Mouse (Mus musculus): ENCODE measurements at regions not wholly inside any gene's neighbourhood (a gene's known extent, or its start where the extent isn't known, plus 50 kb on each side); places are given as distances from the start of the nearest gene placed in this dataset.

- no peak for DNase-seq (ENCODE audit: low spot score)
Observed at GRCm38 (mm10) chr11:44027046-44027445, 126.0 kb upstream of the Adra1b start.

- no peak for DNase-seq (ENCODE audit: low spot score)
Observed at GRCm38 (mm10) chr11:44046083-44046482, 145.1 kb upstream of the Adra1b start.

DNA sequence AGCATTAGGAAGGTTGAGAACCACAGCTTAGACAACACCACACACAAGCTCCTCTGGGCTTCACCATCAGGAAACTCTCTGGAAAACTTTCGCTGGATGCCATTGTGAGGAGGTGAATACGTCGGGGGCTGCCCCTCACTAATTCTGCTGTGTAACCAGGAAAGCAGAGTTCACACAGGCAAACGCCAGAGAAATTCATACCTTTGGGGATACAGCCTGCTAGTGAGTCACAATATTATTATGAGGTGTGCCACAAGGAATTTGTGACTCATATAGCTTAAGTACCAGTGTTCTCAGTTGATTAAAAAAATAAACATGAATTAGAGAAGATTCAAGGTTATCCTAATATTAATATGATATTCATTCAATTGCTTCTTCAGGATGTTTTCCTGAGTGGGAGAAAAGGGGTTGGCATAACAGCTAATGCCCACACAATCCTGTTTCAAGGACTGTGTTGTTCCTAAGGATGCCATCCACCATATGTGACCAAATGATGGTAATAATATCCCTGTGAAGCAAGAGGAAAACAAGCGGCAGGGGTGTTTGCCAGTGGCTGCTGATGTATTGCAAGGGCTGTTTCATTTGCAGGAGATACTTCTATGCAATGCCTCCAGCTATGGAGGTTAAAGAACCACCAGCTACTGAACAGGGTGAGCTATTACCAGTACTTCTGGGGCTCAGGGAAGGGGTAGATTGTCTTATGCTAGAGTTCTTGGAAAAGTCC, 148.4 kb upstream of the Adra1b start:
- DNase-seq (ENCODE audit: low spot score): no peak

DNA sequence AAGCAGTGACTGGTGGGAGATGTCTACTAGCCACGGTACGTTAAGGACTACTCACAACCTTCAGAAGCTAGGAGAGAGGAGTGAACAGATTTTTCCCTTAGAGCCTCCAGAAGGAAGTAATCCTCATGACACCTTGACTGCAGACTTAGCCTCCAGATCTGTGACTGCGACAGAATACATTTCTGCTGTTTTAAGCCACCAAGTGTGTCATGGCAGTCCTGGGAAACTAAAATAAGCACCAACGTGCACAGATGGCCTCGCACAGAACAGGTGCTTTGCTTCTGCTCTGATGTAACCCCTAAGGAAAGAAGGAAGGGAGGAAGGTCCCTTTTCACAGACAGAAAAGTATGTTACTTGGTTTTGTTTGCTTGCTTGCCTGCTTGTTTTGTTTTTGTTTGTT, 151.5 kb upstream of the Adra1b start:
- DNase-seq (ENCODE audit: low spot score): no peak

DNA sequence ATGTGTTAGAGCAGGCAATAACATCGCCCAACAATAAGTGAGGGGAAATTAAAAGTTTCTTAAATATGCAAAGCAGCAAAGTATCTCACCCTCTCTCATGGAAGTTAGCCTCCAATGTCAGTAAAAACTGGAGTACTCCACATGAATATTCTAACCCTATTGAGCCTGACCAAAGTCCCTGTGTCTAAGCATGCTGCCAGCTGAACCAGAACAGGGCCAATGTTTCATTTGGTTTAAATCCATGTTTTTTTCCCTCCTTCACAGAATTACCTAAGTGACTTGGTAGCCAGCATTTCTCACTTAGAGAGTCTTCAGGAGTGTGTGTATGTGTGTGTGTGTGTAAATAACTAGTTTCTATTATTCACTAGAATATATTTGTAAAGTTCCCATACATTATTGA, 161.4 kb upstream of the Adra1b start:
- DNase-seq (ENCODE audit: low spot score): no peak

- no peak for DNase-seq (ENCODE audit: low spot score)
Observed at GRCm38 (mm10) chr11:44066176-44066575, 165.2 kb upstream of the Adra1b start.

DNA sequence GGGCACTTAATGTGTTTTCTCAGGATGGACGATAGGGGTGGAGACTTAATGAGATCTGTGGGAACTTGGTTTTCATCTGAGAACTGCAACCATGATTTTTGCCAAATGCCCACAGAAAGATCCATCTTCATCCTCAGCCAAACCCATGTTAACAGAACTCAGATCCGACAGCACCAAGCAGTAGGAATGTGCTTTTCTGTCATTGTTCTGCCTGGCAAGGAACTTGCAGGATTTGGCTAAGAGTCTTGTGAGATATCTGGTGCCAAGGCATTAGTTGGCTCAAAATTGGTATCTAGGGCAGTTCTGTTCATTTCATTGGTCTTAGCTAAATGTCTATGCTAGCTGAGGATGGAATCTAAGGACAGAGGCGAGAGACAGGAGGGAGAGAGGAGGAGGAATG, 182.7 kb upstream of the Adra1b start:
- DNase-seq (ENCODE audit: low spot score): no peak

GRCm38 (mm10) chr11:44086951-44087350, 185.9 kb upstream of the Adra1b start:
- no peak for DNase-seq (ENCODE audit: low spot score)

- DNase-seq (ENCODE audit: low spot score): no peak
Observed at GRCm38 (mm10) chr11:44089514-44089913, 188.5 kb upstream of the Adra1b start.

DNA sequence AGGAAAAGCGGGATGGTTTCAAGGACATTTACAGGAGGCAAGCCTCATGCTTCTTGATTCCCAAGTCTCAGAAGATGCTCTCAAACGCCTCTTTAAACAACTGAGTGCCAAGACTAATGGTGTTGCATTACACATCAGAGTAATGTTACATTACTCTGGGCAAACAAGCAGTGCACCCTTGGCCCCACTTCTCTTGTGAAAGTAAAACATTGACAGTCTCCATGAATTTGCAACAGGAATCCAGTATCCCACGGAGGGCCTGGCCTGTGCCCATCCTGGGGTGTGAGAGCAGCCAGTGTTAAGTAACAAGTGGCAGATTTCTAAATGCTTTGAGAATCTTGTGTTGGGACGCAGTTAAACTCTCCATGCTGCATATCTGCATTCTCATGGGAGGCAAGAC, 194.3 kb upstream of the Adra1b start:
- no peak for DNase-seq (ENCODE audit: low spot score)

- no peak for DNase-seq (ENCODE audit: low spot score)
Observed at GRCm38 (mm10) chr11:44103188-44103840, 202.3 kb upstream of the Adra1b start.

GRCm38 (mm10) chr11:44103841-44104191, 202.8 kb upstream of the Adra1b start:
- DNase-seq (ENCODE audit: low spot score): no peak

GRCm38 (mm10) chr11:44106231-44106630, 205.2 kb upstream of the Adra1b start:
- DNase-seq (ENCODE audit: low spot score): no peak

DNA sequence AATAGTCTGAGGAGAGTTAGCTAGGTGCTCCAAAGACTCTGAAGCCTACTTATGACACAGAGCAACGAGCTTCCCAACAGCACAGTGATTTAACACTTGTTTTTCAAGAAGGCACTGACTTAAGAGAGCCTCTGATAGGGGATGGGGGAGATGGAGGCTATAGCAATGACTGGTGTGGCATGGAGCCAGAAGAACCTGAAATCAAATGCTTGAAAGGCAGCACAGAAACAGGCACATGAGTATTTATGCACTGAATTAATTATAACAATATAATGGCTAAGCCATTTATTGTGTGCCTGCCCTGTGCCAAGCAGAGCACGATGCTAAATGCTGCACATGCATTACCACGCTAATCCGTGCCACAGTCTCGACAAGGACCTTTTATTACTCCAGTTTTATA, 210.5 kb upstream of the Adra1b start:
- DNase-seq (ENCODE audit: low spot score): no peak

- DNase-seq (ENCODE audit: low spot score): no peak
Observed at GRCm38 (mm10) chr11:44127088-44127487, 226.1 kb upstream of the Adra1b start.

- no peak for DNase-seq (ENCODE audit: low spot score)
Observed at GRCm38 (mm10) chr11:44128481-44128880, 227.5 kb upstream of the Adra1b start.

- DNase-seq (ENCODE audit: low spot score): no peak
Observed at GRCm38 (mm10) chr11:44133244-44133643, 232.2 kb upstream of the Adra1b start.

DNA sequence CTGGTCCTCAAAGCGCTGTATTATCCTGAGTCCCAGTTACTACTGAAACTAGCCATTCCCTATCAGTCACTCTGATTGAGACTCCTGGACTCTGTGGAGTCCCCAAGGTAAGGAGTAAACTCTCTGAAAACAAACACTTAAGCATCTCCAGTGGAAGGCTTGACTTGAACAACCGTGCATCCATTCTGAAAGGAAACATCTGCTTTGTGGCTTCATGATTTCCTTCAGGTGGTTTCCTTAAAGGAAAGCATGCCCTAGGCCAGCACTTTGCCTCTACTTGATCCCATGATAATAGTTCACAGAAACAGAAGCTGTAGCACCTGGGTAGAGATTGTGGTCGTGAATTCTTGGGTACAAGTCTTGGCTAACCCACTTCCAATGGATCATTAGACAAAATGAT, 235.0 kb upstream of the Adra1b start:
- no peak for DNase-seq (ENCODE audit: low spot score)

GRCm38 (mm10) chr11:44142996-44143395, 242.0 kb upstream of the Adra1b start:
- DNase-seq (ENCODE audit: low spot score): no peak

GRCm38 (mm10) chr11:44144477-44144876, 243.5 kb upstream of the Adra1b start:
- DNase-seq (ENCODE audit: low spot score): no peak

GRCm38 (mm10) chr11:44146419-44146818, 245.4 kb upstream of the Adra1b start:
- no peak for DNase-seq (ENCODE audit: low spot score)

- no peak for DNase-seq (ENCODE audit: low spot score)
Observed at GRCm38 (mm10) chr11:44153576-44153975, 246.3 kb upstream of the Il12b start.

DNA sequence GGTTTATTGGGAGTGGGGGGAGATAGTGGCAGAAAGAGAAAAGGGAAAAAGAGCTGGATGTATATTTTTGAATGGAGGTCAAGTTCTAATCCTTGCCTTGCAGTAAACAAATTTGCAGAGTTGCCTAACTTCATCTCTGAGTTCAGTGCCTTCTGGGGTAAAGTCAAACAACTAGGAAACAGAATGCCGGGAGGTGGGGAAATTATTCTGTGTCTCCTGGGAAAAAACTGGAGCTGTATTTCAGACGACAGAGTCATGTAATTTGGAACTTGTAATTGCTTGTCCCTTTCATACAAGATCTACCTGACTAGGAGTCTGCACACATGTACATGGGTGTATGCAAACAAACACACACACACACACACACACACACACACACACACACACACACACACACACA, 244.3 kb upstream of the Il12b start:
- no peak for DNase-seq (ENCODE audit: low spot score)

DNA sequence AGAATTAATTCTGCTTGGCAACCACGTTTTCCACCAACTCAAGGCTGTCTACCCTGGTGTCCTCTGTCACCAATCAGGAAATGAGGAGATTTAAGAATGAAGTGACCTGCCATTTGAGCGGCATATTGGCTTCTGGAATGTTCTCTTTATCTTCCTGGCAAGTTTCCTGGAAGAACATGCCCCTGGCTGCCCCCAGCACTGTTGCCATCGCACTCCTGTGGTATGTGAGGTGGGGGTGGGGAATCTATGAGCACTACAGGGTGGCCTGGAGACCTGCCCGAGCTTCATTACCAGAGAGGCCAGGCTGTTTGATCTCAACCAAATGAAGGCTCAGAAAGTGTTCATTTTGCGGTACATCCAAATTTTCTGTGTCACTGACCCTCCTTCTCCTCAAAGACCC, 243.8 kb upstream of the Il12b start:
- no peak for DNase-seq (ENCODE audit: low spot score)

Data from urinary bladder, postnatal 25 days (tissue).